Mouse (Mus musculus): ENCODE measurements around the gene Mtus2.

Gene Mtus2

DNA sequence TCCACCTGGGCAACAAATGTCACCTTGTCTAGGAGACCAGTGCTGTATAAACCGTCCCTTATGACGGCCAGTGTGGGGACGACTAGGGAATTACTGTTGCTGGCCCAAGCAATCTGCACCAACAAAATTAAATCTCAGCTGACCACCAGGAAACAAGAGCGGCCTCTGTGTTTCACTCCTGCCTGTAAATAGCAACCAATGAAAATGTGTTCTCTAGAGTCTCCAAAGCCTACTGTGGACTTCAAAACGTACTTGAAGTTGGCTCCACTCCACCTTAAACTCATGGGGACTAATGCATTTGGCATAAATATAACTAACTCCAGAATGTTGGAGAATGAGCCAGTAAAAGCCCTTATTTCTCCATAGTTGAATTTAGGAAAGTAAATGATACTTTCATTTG, 387.3 kb downstream of the Mtus2 start:
- DNase-seq (ENCODE audit: low spot score in 2 of 2): no peak

DNA sequence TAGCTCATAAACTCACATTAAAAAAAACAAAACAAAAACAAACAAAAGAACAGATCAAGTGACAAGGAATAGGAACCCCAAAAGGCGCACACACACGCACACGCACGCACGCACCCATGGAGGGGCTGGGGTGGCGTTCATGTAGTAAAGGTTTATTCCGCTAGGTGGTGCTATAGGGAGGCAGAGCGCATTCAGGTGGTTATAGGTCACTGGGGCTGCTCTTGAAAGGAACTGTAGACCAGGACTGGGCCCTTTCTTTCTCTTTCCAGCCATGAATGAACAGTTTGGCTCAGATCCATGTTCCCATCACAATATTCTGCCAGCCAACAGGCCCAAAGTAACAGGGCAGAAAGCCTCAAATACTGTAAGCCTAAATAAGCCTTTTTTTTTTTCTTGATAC, 389.4 kb downstream of the Mtus2 start:
- DNase-seq (ENCODE audit: low spot score in 2 of 2): no peak

GRCm38 (mm10) chr5:148348153-148348552, 391.0 kb downstream of the Mtus2 start:
- no peak for DNase-seq (ENCODE audit: low spot score in 2 of 2)

- DNase-seq (ENCODE audit: low spot score in 2 of 2): no peak
Measured at GRCm38 (mm10) chr5:148349327-148350011, 392.3 kb downstream of the Mtus2 start.

- no peak for DNase-seq (ENCODE audit: low spot score in 2 of 2)
Measured at GRCm38 (mm10) chr5:148353429-148353828, 396.3 kb downstream of the Mtus2 start.

GRCm38 (mm10) chr5:148354536-148354935, 397.4 kb downstream of the Mtus2 start:
- no peak for DNase-seq (ENCODE audit: low spot score in 2 of 2)

- DNase-seq (ENCODE audit: low spot score in 2 of 2): no peak
Measured at GRCm38 (mm10) chr5:148355822-148356221, 398.7 kb downstream of the Mtus2 start.

DNA sequence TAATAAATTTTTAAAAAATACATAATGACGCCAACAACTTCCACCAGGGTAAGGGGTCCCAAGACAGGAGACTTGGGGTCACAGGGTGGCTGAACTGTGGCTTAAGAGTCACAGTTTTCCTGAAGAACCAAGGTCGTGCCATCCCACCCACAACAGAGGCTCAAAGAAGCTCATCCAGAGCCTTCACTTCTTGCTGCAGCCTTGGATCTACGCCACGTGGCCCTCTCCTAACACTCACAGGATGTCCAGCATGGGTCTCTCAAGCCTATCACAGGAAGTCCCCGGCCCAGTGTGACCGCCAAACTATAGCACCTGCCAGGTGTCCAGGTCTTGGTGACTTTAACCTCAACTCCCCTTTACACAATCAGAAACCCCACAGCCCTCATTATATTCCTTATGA, 400.0 kb downstream of the Mtus2 start:
- DNase-seq (ENCODE audit: low spot score in 2 of 2): no peak

- no peak for DNase-seq (ENCODE audit: low spot score in 2 of 2)
Measured at GRCm38 (mm10) chr5:148359131-148359530, 402.0 kb downstream of the Mtus2 start.

DNA sequence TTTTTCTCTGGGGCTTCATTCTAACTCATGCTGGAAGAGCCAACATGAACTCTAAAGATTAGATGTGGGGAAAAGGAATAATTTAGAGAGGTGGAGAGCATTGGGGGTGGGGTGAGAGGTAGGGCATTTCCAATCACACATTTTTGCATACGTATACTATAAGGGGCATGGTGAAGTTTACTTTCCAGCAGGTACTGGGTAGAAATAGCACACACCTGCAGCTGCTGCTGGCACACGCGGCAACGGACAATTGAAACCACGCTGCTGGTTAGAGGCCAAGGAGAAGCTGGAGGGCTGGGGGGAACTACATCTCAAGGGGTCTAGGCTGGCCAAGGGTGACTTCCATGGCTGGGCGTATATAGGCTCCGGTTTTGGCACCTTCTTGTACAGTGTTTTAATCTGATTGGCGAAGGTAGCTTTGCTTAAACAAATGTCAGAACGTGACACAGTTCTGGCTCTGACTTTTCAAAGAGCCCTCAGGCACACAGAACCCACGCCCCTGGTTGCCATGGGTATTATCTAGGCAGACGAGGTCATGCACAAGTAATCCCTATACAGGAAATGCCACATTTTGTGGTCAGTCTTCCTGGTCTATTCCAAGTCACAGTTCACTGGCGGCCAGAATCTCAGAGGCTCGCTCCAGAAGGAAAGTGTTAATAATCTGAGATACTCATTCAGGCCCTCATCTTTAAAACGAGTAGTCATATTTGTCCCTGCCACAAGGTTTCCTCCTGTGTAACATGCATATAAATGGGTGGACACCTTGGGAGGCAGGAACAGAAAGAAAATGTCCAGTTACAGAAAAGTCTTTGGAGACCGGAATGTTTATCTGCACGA, 404.0 kb downstream of the Mtus2 start:
- DNase-seq (ENCODE audit: low spot score in 2 of 2): no peak

GRCm38 (mm10) chr5:148361759-148362010, 404.6 kb downstream of the Mtus2 start:
- no peak for DNase-seq (ENCODE audit: low spot score in 2 of 2)

DNA sequence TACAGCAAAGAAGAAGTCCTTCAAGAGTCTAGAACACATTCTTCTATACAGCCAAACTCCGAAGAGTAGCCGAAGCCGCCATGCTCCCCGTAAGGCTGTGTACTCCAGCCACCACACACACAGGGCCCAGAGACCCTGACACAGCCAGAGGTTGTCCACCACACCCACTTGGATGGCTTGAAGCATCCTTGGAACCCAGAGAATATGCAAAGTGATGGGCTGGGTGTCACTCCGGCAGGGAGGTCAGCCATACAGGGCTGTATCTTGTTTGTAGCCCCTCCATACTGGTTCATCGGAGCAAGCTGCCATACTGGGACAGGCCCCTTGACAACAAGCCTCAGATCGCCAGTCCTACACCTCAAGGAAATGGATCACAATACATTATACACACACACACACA, 405.2 kb downstream of the Mtus2 start:
- DNase-seq (ENCODE audit: low spot score in 2 of 2): no peak

DNA sequence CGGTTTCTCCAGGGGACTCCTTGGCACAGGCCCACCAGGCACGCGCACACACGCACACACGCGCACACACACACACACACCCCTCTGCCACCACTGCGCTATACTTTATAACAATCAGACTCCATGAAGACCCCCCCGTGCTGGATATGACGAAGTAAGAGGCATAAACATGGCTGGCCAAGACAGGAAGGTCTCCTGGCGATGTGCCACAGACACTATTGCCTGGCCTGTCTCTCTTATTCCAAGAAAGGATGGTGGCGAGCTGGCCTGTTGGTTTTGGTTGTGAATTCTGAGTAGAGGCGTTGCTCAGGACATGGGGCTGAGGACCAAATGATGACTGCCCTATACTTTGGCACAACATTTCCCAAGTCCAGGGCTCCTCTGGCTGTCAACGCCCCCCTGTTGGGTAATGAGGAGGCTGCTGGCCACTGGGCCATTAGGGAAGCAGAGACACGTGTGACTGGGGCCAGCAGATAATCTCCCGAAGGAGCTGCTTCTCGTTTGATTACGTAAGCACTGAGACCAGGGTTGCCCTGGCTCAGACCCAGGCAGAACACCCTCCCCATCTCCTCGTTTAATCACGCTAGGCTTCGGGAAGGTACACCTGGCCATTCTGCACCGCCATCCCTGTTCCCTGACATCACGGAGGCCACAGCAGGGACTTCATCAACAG, 406.5 kb downstream of the Mtus2 start:
- DNase-seq (ENCODE audit: low spot score in 2 of 2): no peak
